Mouse (Mus musculus) heart, embryonic 10.5 days (tissue): ENCODE results near the gene Ifitm6. TPM values are rescaled to one million over a fixed set of nuclear protein-coding genes. Genes with fewer than 3 reads are reported as not detected.

Experiments used
- DNase-seq: peaks from one replicate; pipeline ENCODE4 v3.0.0-alpha.2; 2017; ENCODE audit warnings: low spot score
- H3K27ac ChIP-seq: fragments of 300-500 bp; sonication (generic); 2 replicates; pipeline ENCODE4 v1.5.1; 2016; ENCODE audit warnings: mild to moderate bottlenecking
- H3K27me3 ChIP-seq: fragments of 300-500 bp; sonication (generic); 2 replicates; pipeline ENCODE4 v1.6.1; 2016; ENCODE audit warnings: mild to moderate bottlenecking; ENCODE audit not compliant: poor library complexity, insufficient read depth, severe bottlenecking
- H3K36me3 ChIP-seq: fragments of 300-500 bp; sonication (generic); 2 replicates; pipeline ENCODE4 v1.6.1; 2016; ENCODE audit warnings: mild to moderate bottlenecking, moderate library complexity
- H3K4me1 ChIP-seq: fragments of 300-500 bp; sonication (generic); 2 replicates; pipeline ENCODE4 v1.6.1; 2016; ENCODE audit warnings: mild to moderate bottlenecking
- H3K4me3 ChIP-seq: fragments of 300-500 bp; sonication (generic); 2 replicates; pipeline ENCODE4 v1.5.1; 2016; ENCODE audit warnings: mild to moderate bottlenecking, moderate library complexity
- H3K9me3 ChIP-seq: fragments of 300-500 bp; sonication (generic); 2 replicates; pipeline ENCODE4 v1.6.1; 2016; ENCODE audit warnings: mild to moderate bottlenecking, moderate library complexity
- WGBS: fragments of 180-500 bp; shearing (Covaris S2); methylation state at CpG from one replicate; pipeline ENCODE4 v1.1.7; 2016; 5-methylcytosine and 5-hydroxymethylcytosine counted together
- polyA plus RNA-seq: library from polyadenylated mRNA; unstranded; fragments of >200 nt; fragmentation: Nextera tagmentation; extraction: Ambion mirVana; gene quantifications from 2 replicates; pipeline ENCODE4 v1.2.1, GENCODE M21; 2016

Gene Ifitm6
- polyA plus RNA-seq, 1 experiment from 2014 or later, result not detected

DNA sequence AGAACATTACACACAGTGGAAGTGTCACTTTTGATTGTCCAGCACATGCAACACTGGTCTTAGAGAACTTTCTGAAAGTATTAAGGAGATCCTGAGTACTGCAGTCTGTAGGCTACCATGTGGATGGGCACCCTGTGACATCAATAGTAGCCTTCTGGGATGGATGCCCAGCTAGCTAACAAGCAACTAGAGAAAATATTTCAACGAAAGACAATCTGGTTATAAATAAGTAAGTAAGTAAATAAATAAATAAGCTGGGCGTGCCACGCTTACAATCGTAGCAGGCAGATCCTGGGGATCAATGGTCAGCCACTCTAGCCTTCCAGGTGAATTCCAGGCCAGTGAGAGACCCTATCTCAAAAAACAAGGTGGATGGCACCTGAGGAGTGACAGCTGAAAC is 34.3 kb upstream of the Ifitm6 start:
- no peaks in the 10 kb centered on the region for H3K36me3 ChIP-seq
- WGBS, result 84% methylated on average over 4 of the region's 4 CpGs
- H3K4me3 ChIP-seq, result no peak overlapping the region
- no peak for DNase-seq
- no peak overlapping the region for H3K27ac ChIP-seq
- no peaks in the 10 kb centered on the region for H3K9me3 ChIP-seq
- H3K27me3 ChIP-seq, result peaks cover 9% of the 10 kb centered on the region
- peaks cover 16% of the 10 kb centered on the region for H3K4me1 ChIP-seq

DNA sequence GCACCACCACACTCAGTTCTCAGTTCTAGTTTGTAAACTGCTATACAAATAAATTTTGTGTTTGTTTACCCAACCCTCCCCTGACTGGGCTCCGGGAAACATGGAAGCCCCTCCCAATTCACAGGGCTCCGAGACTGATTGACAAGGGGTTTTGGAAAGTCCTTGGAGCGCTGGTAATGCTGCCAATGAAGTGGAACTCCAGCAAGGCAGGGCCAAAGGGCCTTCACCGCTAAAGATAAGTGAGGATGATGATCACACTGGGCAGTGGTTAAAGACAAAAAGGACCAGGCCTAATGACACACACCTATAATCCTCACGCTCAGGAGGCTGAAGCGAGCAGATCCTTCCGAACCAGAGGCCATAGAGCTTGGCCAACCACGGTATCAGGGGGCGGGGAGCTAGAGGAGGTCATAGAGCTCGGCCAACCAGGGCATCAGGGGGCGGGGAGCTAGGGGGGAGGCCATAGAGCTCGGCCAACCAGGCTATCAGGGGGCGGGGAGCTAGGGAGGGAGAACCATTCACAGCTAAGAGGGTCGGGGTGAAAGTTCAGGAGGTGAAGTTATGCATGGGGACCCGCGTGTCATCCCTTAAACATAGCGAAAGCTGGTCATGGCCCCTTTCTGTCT is 33.4 kb upstream of the Ifitm6 start:
- no peaks in the 10 kb centered on the region for H3K36me3 ChIP-seq
- no peaks in the 10 kb centered on the region for H3K9me3 ChIP-seq
- no peak for DNase-seq
- H3K27me3 ChIP-seq, result peaks cover 15% of the 10 kb centered on the region
- no peak overlapping the region for H3K4me3 ChIP-seq
- WGBS, result 55% methylated on average over 17 of the region's 17 CpGs
- H3K4me1 ChIP-seq, result peaks cover 18% of the 10 kb centered on the region
- H3K27ac ChIP-seq, result no peak overlapping the region

DNA sequence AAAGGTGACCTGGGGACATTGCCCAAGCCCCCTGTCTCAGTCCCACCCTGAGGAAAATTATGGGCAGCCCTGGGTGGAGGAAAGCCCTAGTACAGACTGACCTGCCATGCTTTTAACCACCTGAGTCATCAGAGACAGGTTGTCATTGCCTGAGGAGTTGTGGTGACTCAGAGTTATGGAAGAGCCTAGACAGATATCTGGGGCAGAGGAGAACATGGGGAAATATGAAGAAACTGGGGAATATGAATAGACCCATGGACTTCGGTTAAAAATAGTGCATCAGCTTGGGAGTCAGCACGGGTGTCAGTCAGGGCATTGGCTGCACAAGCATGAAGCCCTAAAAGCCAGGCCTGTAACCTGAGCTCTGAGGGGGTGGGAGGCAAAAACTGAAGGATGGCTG is 31.6 kb upstream of the Ifitm6 start:
- H3K27me3 ChIP-seq, result peaks cover 15% of the 10 kb centered on the region
- no peak overlapping the region for H3K27ac ChIP-seq
- no peak overlapping the region for H3K4me3 ChIP-seq
- no peaks in the 10 kb centered on the region for H3K36me3 ChIP-seq
- H3K9me3 ChIP-seq, result no peaks in the 10 kb centered on the region
- DNase-seq, result no peak
- 71% methylated on average over 2 of the region's 2 CpGs for whole genome bisulfite sequencing
- peaks cover 18% of the 10 kb centered on the region for H3K4me1 ChIP-seq

DNA sequence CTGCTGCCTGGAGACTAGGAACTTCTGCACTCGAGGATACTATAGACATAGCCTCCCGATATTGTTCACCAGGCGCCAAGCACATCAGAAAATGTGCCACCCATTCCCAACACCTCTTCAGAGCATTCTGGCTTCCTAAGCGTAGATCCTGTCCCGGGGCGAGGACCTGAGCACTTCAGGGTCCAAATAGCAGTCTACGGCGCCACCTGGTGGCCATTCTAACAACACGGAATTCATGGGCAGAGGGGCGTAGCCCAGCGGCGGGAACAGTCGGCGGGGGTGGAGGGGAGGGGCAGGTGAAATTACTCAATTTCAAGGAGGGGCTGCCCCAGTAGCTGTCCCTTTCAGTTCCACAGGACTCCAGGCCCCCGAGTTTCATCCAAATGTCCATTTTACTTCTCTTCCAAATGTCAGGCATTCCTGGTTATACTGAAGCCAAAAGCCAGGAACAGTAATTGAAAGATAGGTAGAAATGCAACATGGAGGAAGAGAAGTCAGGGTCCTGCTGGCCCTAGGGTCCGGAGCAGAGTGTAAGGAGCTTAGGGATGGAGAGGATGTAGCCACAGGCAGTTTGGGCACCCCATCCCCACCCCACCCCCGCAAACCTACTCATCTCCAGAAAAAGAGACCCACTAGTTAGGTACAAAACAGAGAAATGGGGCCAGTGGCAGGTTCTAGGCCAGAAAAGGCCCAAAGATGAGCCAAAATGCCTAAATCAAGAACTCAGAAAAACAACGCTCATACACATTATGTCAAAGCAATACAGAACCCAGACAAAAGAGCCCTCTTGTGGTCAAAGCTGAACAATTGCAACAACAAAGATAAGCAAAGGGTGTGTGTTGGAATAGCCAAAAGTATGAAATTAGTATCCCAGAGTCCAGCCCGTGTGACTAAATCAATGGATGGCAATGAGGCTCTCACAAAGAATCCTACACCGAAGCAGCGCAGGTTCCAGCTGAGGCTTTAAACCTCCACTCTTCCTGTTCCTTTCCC is 30.8 kb upstream of the Ifitm6 start:
- no peaks in the 10 kb centered on the region for H3K9me3 ChIP-seq
- peak overlapping the region; percentile 51 for H3K4me3 ChIP-seq
- peak; percentile 95 for DNase-seq
- 10% methylated on average over 21 of the region's 21 CpGs for WGBS
- H3K27me3 ChIP-seq, result peaks cover 15% of the 10 kb centered on the region
- peaks cover 18% of the 10 kb centered on the region for H3K4me1 ChIP-seq
- H3K36me3 ChIP-seq, result no peaks in the 10 kb centered on the region
- peak overlapping the region; percentile 70 for H3K27ac ChIP-seq

DNA sequence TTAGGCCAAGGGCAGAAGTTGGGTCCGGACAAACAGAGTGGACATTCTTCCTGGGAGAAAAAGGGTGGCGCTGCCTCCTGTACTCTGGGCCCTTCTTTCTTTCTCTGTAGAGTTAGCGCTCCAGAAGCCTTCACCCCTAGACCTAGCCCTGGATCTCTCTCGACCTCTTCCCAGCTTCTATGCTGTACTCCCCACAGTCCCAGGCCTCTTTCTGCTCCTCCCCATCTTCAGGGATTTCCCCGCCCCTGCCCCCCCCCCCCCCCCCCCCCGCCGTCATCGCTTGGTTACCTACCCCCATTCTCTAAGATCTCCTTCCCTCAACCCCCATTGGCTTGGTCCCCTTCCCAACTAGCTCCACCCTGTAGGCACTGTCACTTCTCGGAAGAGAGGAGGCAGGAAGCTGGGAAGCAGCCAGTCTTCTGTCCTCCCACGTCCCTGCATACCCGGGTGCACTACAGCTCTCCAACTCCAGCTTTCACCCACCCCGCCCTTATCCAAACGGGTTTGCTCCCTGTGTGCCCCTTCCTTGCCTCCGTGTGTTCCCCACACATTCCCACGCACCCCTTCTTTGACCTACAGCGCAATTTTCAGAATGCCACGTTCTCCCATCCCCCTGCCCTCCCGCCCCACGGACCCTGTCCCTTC is 30.0 kb upstream of the Ifitm6 start:
- Histone ChIP-seq H3K36me3 (no peaks in the 10 kb centered on the region), H3K27me3 (peaks cover 21% of the 10 kb centered on the region), H3K27ac (peak overlapping the region; percentile 70), H3K9me3 (no peaks in the 10 kb centered on the region), H3K4me1 (peaks cover 18% of the 10 kb centered on the region), H3K4me3 (peak overlapping the region; percentile 51)
- DNase-seq, result no peak
- 6% methylated on average over 15 of the region's 19 CpGs for WGBS

DNA sequence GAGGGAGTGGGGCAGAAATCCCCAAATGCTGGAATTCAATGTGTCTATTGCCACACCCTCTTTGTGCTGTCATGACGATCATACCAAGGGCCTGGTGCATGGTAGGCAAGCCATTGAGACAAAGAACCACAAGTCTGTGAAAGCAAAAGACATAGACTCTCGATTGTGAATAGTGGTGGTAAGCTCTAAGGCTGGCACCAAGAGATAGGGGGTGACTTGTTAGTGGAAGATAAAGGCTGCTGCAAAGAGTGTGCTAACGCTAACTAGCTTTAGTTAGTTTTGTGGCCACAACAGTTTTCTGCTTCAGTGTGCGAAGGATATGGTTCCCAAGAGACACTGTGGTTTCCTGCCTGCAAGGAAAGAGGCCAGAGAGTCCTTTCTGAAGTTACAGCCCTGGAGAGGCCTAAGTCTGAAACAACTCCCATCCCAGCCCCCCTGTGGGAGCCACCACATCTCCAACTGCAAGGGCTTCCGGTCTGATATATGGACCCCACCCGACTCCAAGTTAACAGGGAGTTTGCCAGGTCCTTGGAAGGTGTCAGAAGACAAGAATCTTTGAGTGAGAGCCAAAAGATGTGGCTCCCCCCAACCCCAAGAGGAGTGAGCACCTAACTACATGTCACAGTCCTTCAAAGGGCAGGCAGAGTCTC is 29.3 kb upstream of the Ifitm6 start:
- Histone ChIP-seq H3K4me3 (peak overlapping the region; percentile 51), H3K9me3 (no peaks in the 10 kb centered on the region)
- WGBS, result 53% methylated on average over 6 of the region's 6 CpGs

DNA sequence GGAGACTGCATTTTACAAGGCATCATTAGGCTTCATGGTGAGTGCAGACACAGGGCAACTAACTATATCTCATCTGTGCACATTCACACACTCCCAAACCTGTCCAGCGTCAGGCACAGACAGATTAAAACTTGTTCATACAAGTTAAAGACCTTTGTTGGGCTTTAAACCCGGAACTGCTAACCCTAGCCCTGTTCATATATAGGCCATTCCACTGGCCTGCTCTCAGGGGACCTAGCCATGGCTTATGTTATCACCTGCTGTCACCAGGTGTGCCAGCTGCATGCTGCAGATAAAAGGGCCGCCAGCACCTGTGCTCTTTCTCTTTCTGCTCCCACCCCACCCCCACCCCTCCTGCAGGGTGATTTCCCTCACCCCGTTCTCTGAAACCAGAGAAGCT is 24.8 kb upstream of the Ifitm6 start:
- H3K9me3 ChIP-seq, result no peaks in the 10 kb centered on the region
- no peak overlapping the region for H3K27ac ChIP-seq
- H3K27me3 ChIP-seq, result peaks cover 14% of the 10 kb centered on the region
- peaks cover 11% of the 10 kb centered on the region for H3K4me1 ChIP-seq
- H3K36me3 ChIP-seq, result no peaks in the 10 kb centered on the region
- no peak for DNase-seq
- 35% methylated on average over 4 of the region's 4 CpGs for WGBS
- no peak overlapping the region for H3K4me3 ChIP-seq

More for the DNA sequence above, 29.3 kb upstream of the Ifitm6 start:
- DNase-seq, result no peak
- peaks cover 18% of the 10 kb centered on the region for H3K4me1 ChIP-seq
- peak overlapping the region; percentile 70; the same call in 1 of the 2 replicates for H3K27ac ChIP-seq
- peaks cover 16% of the 10 kb centered on the region for H3K27me3 ChIP-seq
- no peaks in the 10 kb centered on the region for H3K36me3 ChIP-seq

DNA sequence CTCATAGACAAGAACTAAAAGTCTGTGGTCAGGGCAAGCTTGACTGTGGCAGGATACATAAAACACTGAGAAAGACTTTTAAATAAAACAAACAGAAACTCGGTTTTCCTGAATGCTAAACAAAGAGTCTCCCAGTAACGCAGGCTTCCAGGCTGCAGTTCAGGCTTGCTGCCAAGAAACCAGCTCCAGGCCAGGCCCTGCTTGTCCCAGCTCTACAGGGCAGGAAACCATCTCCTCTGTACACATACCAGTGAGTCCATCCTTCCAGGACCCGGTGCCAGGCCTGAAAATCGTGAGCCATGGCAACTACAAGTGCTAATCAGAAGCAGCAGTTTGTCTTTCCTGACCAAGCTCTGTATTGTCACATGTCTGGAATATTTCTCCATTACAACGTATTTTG is 23.9 kb upstream of the Ifitm6 start:
- H3K27ac ChIP-seq, result peak overlapping the region; percentile 7; the same call in 1 of the 2 replicates
- H3K4me1 ChIP-seq, result 0 out of 2 replicates have a peak, but pooled peaks cover 4% of the 10 kb centered on the region
- peaks cover 8% of the 10 kb centered on the region for H3K27me3 ChIP-seq
- no peak overlapping the region for H3K4me3 ChIP-seq
- no peaks in the 10 kb centered on the region for H3K9me3 ChIP-seq
- H3K36me3 ChIP-seq, result no peaks in the 10 kb centered on the region
- WGBS, result 37% methylated on average over 5 of the region's 5 CpGs
- peak; percentile 82 for DNase-seq

DNA sequence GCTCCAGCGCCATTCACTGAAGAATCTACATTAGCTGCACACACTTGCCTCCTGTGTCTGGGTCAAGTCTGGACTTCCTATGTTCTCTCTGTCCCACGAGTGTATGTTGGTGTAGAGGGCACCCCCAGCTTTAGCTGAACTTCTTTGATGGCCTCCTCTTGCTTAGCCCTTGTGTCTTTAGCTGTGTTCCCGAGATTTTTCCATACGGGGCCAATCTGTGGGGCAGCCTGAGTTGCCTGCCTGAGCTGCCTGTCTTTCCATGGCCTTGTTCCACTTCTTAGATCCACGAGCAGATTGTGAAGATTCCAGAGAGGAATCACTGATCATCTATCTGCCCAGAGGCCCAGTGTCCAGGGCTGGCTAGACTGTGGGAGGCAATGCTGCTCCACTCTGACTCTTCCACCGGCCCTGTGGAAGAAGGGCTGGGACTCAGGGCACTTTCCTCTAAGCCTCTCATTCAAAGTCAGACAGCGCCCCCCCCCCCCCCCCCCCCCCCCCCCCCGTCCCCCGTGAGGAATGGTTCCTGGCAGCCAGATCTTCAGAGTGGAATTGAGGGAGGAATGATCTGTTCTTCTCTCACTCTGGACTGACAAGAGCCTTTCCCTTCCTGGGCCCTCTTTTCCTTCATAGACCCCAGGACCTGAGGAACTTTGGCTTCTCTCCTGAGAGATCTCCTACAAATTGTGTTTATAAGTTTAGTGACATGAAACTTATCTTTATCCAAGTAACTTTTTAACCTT is 23.3 kb upstream of the Ifitm6 start:
- peak overlapping the region; percentile 12; the same call in 1 of the 2 replicates for H3K27ac ChIP-seq
- H3K36me3 ChIP-seq, result no peaks in the 10 kb centered on the region
- 43% methylated on average over 6 of the region's 9 CpGs for WGBS
- 0 out of 2 replicates have a peak, but pooled peaks cover 6% of the 10 kb centered on the region for H3K27me3 ChIP-seq
- H3K4me3 ChIP-seq, result peak overlapping the region; percentile 8; the same call in 1 of the 2 replicates
- H3K4me1 ChIP-seq, result 0 out of 2 replicates have a peak, but pooled peaks cover 4% of the 10 kb centered on the region
- no peaks in the 10 kb centered on the region for H3K9me3 ChIP-seq
- DNase-seq, result no peak

DNA sequence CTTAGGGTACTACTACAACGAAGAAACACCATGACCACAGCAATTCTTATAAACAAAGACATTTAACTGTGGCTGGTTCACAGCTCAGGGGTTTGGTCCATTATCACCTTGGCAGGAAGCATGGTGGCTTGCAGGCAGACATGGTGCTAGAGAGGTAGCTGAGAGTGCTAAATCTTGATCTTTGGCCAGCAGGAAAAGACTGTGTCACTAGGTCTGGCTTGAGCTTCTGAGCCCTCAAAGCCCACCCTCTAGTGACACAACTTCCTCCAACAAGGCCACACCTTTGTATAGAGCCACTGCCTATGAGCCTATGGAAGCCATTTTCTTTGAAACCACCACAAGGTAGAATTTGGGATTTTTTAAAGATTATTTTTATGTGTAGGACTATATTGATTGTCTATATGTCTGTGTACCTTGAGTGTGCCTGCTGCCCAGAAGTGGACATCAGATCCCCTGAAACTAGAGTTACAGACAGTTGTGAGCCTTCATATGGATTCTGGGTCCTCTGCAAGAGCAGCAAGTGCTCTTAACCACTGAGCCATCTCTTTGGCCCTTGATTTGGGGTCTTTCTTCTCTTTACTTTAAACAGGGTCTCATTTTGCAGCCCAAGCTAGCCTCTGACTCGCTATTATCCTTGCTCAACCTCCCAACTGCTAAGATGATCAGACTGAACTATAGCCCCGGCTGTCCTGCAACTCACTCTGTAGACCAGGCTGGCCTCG is 21.8 kb upstream of the Ifitm6 start:
- Histone ChIP-seq H3K4me1 (0 out of 2 replicates have a peak, but pooled peaks cover 4% of the 10 kb centered on the region), H3K27ac (no peak overlapping the region), H3K4me3 (no peak overlapping the region), H3K9me3 (no peaks in the 10 kb centered on the region), H3K36me3 (no peaks in the 10 kb centered on the region), H3K27me3 (0 out of 2 replicates have a peak, but pooled peaks cover 6% of the 10 kb centered on the region)
- DNase-seq, result no peak
- 90% methylated on average over 4 of the region's 4 CpGs for WGBS
